Mouse (Mus musculus): ENCODE measurements around the gene Kiss1. TPM values are rescaled to one million over a fixed set of nuclear protein-coding genes. Genes with fewer than 3 reads are reported as not detected.

The Kiss1 gene
- polyA plus RNA-seq, 1 experiment from 2014 or later = not detected

Other genes starting within 250 kb of the Kiss1 start
- gene Ppp1r15b, start 190.7 kb upstream of the Kiss1 start, polyA plus RNA-seq (2015; fragmentation: Nextera tagmentation; extraction: Ambion mirVana) = 33.2 and 34.3 TPM in 2 replicates
- gene Plekha6, start 157.7 kb upstream of the Kiss1 start, polyA plus RNA-seq (2015; fragmentation: Nextera tagmentation; extraction: Ambion mirVana) = 25.4 and 28.5 TPM in 2 replicates
- not detected in 2 replicates for gene Golt1a, start 12.1 kb upstream of the Kiss1 start, polyA plus RNA-seq (2015; fragmentation: Nextera tagmentation; extraction: Ambion mirVana)
- not detected in 2 replicates for gene Ren1, start 28.6 kb downstream of the Kiss1 start, polyA plus RNA-seq (2015; fragmentation: Nextera tagmentation; extraction: Ambion mirVana)
- 7.3 and 7.6 TPM in 2 replicates for gene Etnk2, start 41.7 kb downstream of the Kiss1 start, polyA plus RNA-seq (2015; fragmentation: Nextera tagmentation; extraction: Ambion mirVana)
- gene Sox13, start 102.5 kb downstream of the Kiss1 start, polyA plus RNA-seq (2015; fragmentation: Nextera tagmentation; extraction: Ambion mirVana) = 12.5 and 13.9 TPM in 2 replicates